Mouse (Mus musculus) CH12.LX (cell line): ENCODE data around the gene Plgrkt.

Experiments
- CTCF ChIP-seq, 2 experiments: IDR thresholded peaks in 1 of 2; conservative IDR thresholded peaks in 1 of 2; 2 replicates each; pipeline ENCODE4 v1.5.1; 2011 to 2012; ENCODE audit warnings: low read depth in 2 of 2, low read length in 2 of 2, improper control_type of control experiment in 1 of 2, inconsistent platforms in 1 of 2, mild to moderate bottlenecking in 1 of 2, moderate library complexity in 1 of 2
- E2F4 ChIP-seq: IDR thresholded peaks from 2 replicates; pipeline ENCODE4 v1.6.1; 2011; ENCODE audit warnings: low read depth, low read length, improper control_type of control experiment; ENCODE audit not compliant: insufficient replicate concordance
- EP300 ChIP-seq: IDR thresholded peaks from 2 replicates; pipeline ENCODE4 v1.6.1; 2011; ENCODE audit warnings: low read length, improper control_type of control experiment
- IRF4 ChIP-seq: IDR thresholded peaks from 2 replicates; pipeline ENCODE4 v1.6.1; 2014; ENCODE audit warnings: low read depth, mild to moderate bottlenecking, inconsistent platforms, low read length, improper control_type of control experiment
- JUND ChIP-seq: conservative IDR thresholded peaks from 2 replicates; pipeline ENCODE4 v1.6.1; 2011; ENCODE audit warnings: low read depth, low read length, improper control_type of control experiment
- MAZ ChIP-seq: IDR thresholded peaks from 2 replicates; pipeline ENCODE4 v1.6.1; 2012; ENCODE audit warnings: low read depth, mild to moderate bottlenecking, inconsistent platforms, low read length, improper control_type of control experiment, moderate library complexity
- NELFE ChIP-seq: IDR thresholded peaks from 2 replicates; pipeline ENCODE4 v1.6.1; 2011; ENCODE audit warnings: low read depth, low read length, improper control_type of control experiment
- POLR2A ChIP-seq: IDR thresholded peaks from 2 replicates; pipeline ENCODE4 v1.6.1; 2011; ENCODE audit warnings: low read depth, mild to moderate bottlenecking, improper control_type of control experiment, low read length
- TBP ChIP-seq: conservative IDR thresholded peaks from 2 replicates; pipeline ENCODE4 v1.6.1; 2011; ENCODE audit warnings: low read depth, low read length, improper control_type of control experiment
- TCF12 ChIP-seq: IDR thresholded peaks from 2 replicates; pipeline ENCODE4 v1.6.1; 2014; ENCODE audit warnings: low read depth, mild to moderate bottlenecking, inconsistent platforms, low read length, improper control_type of control experiment
- UBTF ChIP-seq: IDR thresholded peaks from 2 replicates; pipeline ENCODE4 v1.6.1; 2012; ENCODE audit warnings: low read depth, mild to moderate bottlenecking, inconsistent platforms, low read length, improper control_type of control experiment, moderate library complexity
- ZKSCAN1 ChIP-seq: IDR thresholded peaks from 2 replicates; pipeline ENCODE4 v1.6.1; 2012; ENCODE audit warnings: low read depth, inconsistent platforms, low read length, improper control_type of control experiment, borderline replicate concordance

DNA sequence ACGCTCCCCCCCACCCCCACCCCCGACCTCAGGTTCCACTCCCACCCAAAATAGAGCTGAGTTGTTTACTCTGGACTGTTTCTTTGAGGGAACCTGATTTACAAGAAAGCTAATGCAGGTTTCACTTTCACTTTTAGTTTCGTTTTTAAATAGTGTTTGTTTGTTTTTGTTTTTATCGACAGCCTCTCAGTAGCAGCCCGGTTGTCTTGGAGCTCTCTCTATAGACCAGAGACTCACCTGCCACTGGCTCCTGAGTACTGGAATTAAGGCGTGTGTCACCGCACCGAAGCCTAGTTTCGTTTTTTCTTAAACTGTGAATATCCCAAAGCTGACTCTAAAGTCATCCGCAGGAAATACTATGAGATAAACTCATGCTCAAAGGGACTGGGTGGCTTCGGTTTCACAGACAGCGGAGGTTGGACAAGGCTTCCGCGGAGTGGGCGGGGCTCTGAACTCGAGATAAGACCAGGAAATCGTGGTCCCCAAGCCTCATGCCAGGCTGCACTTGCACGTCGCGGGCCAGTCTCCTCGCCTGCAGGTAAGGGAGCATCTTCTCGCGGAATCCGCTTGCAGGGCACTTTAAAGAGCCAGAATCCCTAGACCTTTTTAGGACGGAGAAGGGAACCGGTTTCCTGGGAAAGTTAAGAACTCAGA lies at the start of gene Plgrkt, which contains the start of gene Cd274:
- TF ChIP-seq POLR2A (peak; percentile 95), TBP (peak; percentile 80; the same call in 1 of the 2 replicates), UBTF (no peak), JUND (no peak), CTCF (conservative IDR thresholded peaks at IDR 0.05 in 1 of 2, IDR thresholded peaks at IDR 0.05 in 1 of 2; ENCODE audit: low read depth in 2 of 2, low read length in 2 of 2) (no peak), MAZ (no peak; the same call in 1 of the 2 replicates), E2F4 (no peak), IRF4 (peak; percentile 81), EP300 (peak; percentile 47; the same call in 1 of the 2 replicates), NELFE (peak; percentile 92), ZKSCAN1 (no peak), TCF12 (peak; percentile 66)
